Mouse (Mus musculus) CD4-positive, CD25-positive, alpha-beta regulatory T cell, adult 9 weeks (primary cell): Measurements from ENCODE around the gene Bard1. TPM values are rescaled to one million over a fixed set of nuclear protein-coding genes. Genes with fewer than 3 reads are reported as not detected.

Experiments
- polyA plus RNA-seq: library from polyadenylated mRNA; unstranded; fragments of 100-300 nt; shearing (Covaris generic); gene quantifications from one replicate; pipeline ENCODE4 v1.2.1, GENCODE M21; 2017

Bard1 gene
- 0.26 TPM for polyA plus RNA-seq

DNA sequence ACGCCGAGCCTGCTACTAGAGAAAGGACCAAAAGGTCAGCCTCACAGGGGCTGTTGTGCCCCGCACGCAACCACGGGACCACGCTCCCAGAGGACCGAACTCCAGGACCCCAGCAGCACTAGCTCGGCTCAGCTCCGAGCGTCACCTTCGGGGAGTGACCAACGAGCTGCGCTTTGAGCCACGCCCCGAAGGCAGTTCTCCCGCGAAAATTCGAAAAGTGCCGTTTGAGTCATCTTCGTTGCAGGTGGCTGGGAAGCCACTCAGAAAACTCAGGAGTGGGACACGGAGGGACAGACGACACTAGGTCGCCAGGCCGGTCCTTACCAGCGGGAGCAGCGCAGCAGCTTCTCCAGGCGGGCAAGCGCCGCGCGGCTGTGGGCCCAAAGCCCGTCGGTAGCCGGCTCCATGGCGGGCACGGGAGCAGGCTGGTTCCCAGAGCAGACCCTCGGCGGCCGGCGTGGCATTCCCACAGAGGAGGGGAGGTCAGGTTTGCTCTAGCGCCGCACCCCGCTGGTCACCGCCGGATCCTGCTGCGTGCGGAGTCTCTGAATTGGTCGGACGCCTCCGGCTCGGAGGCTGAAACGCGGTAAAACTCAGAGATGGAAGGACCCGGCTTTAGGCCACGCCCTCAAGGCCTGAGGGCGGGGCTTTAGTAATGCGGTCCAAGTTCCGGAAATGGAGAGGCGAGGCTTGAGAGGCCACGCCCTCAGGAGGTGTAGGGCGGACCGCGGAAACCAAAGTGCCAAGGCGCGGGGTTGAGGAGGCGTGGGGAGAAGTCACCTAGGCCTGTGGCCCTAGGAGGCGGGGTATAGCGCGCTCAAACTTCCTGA lies at the start of gene Bard1:
Bard1 (minus strand) TSS at position 803 of the 830 bp plus-strand sequence.

